Comparison of ENCODE assay signal across 17 mouse cellular contexts in genomic region chr2:10321093-10321492, GRCm38 (mm10). TPM values are rescaled to one million over a fixed set of nuclear protein-coding genes. Genes with fewer than 3 reads are reported as not detected.
A peak's percentile ranks its signal among the peaks of the same experiment; 100 is the strongest.
DNase-seq lines count a peak whose midpoint lies in the region; ATAC-seq and TF ChIP-seq lines count a peak whose summit lies in the region.
"Had no signal": no experiment of that assay in that cellular context is flagged by ENCODE, and none has a peak within 500 bp of the region (broad histone marks: within the 10 kb centered on the region; RNA-seq: fewer than 3 reads in every experiment).

No protein-coding gene starts in this region.

- 7% methylated on average over 6 of the region's 6 CpGs for WGBS in cerebellum, adult 2 months
- WGBS in intestine, embryonic 15.5 days, result 63% methylated on average over 6 of the region's 6 CpGs
- WGBS in intestine, embryonic 16.5 days, result 47% methylated on average over 6 of the region's 6 CpGs
- 82% methylated on average over 6 of the region's 6 CpGs for WGBS in midbrain, embryonic 11.5 days
- 85% methylated on average over 6 of the region's 6 CpGs for WGBS in midbrain, embryonic 13.5 days
- WGBS in neural tube, embryonic 14.5 days, result 41% methylated on average over 6 of the region's 6 CpGs

- H3K27me3 ChIP-seq in cerebellum, adult 2 months (ENCODE audit: control insufficient read depth, insufficient read depth, low read length), result no peaks in the 10 kb centered on the region
- no peaks in the 10 kb centered on the region for H3K27me3 ChIP-seq in intestine, embryonic 15.5 days (replicated peaks)
- no peaks in the 10 kb centered on the region for H3K27me3 ChIP-seq in intestine, embryonic 16.5 days (replicated peaks; ENCODE audit: control insufficient read depth, insufficient read depth, low read length)
- H3K27me3 ChIP-seq in midbrain, embryonic 11.5 days (ENCODE audit: control insufficient read depth, insufficient read depth, low read length), result no peaks in the 10 kb centered on the region
- no peaks in the 10 kb centered on the region for H3K27me3 ChIP-seq in midbrain, embryonic 13.5 days
- no peaks in the 10 kb centered on the region for H3K27me3 ChIP-seq in neural tube, embryonic 14.5 days (ENCODE audit: control insufficient read depth, insufficient read depth, low read length)
- H3K27me3 ChIP-seq: liver, embryonic 15.5 days had no signal

- H3K4me1 ChIP-seq in cerebellum, adult 2 months (ENCODE audit: control insufficient read depth, insufficient read depth, low read length), result no peaks in the 10 kb centered on the region
- H3K4me1 ChIP-seq in intestine, embryonic 15.5 days (replicated peaks), result no peaks in the 10 kb centered on the region
- H3K4me1 ChIP-seq in intestine, embryonic 16.5 days (ENCODE audit: control insufficient read depth, insufficient read depth, low read length), result no peaks in the 10 kb centered on the region
- no peaks in the 10 kb centered on the region for H3K4me1 ChIP-seq in midbrain, embryonic 11.5 days (ENCODE audit: control insufficient read depth, insufficient read depth, low read length)
- no peaks in the 10 kb centered on the region for H3K4me1 ChIP-seq in midbrain, embryonic 13.5 days (replicated peaks)
- H3K4me1 ChIP-seq in neural tube, embryonic 14.5 days (ENCODE audit: control insufficient read depth, insufficient read depth, low read length), result no peaks in the 10 kb centered on the region
- H3K4me1 ChIP-seq: embryonic facial prominence, embryonic 13.5 days; limb, embryonic 12.5 days; liver, embryonic 15.5 days had no signal

- H3K4me2 ChIP-seq in intestine, embryonic 15.5 days (replicated peaks), result no peak overlapping the region
- no peak overlapping the region for H3K4me2 ChIP-seq in intestine, embryonic 16.5 days (ENCODE audit: low read depth, low read length)
- no peak overlapping the region for H3K4me2 ChIP-seq in midbrain, embryonic 11.5 days
- H3K4me2 ChIP-seq in midbrain, embryonic 13.5 days (replicated peaks), result no peak overlapping the region
- H3K4me2 ChIP-seq in neural tube, embryonic 14.5 days (ENCODE audit: low read depth, low read length), result no peak overlapping the region
- H3K4me2 ChIP-seq: embryonic facial prominence, embryonic 13.5 days; limb, embryonic 12.5 days; liver, embryonic 15.5 days had no signal

- H3K9me3 ChIP-seq in intestine, embryonic 15.5 days, result no peaks in the 10 kb centered on the region
- no peaks in the 10 kb centered on the region for H3K9me3 ChIP-seq in intestine, embryonic 16.5 days (ENCODE audit: control insufficient read depth, low read length)
- no peaks in the 10 kb centered on the region for H3K9me3 ChIP-seq in midbrain, embryonic 11.5 days (ENCODE audit: control insufficient read depth, low read length)
- no peaks in the 10 kb centered on the region for H3K9me3 ChIP-seq in midbrain, embryonic 13.5 days
- H3K9me3 ChIP-seq in neural tube, embryonic 14.5 days (ENCODE audit: control insufficient read depth, low read length), result no peaks in the 10 kb centered on the region
- H3K9me3 ChIP-seq: embryonic facial prominence, embryonic 13.5 days; limb, embryonic 12.5 days; liver, embryonic 15.5 days had no signal

- H3K36me3 ChIP-seq in intestine, embryonic 15.5 days, result no peaks in the 10 kb centered on the region
- no peaks in the 10 kb centered on the region for H3K36me3 ChIP-seq in intestine, embryonic 16.5 days (ENCODE audit: control insufficient read depth, insufficient read depth, low read length)
- H3K36me3 ChIP-seq in midbrain, embryonic 11.5 days (ENCODE audit: control insufficient read depth, insufficient read depth, low read length), result no peaks in the 10 kb centered on the region
- no peaks in the 10 kb centered on the region for H3K36me3 ChIP-seq in midbrain, embryonic 13.5 days
- no peaks in the 10 kb centered on the region for H3K36me3 ChIP-seq in neural tube, embryonic 14.5 days (ENCODE audit: control insufficient read depth, insufficient read depth, low read length)
- H3K36me3 ChIP-seq: embryonic facial prominence, embryonic 13.5 days; limb, embryonic 12.5 days; liver, embryonic 15.5 days had no signal

- no peak overlapping the region for H3K9ac ChIP-seq in intestine, embryonic 15.5 days
- H3K9ac ChIP-seq in intestine, embryonic 16.5 days (ENCODE audit: low read depth, low read length), result no peak overlapping the region
- no peak overlapping the region for H3K9ac ChIP-seq in midbrain, embryonic 11.5 days (ENCODE audit: low read length)
- H3K9ac ChIP-seq in midbrain, embryonic 13.5 days (replicated peaks), result no peak overlapping the region
- H3K9ac ChIP-seq in neural tube, embryonic 14.5 days (replicated peaks; ENCODE audit: low read depth, low read length), result no peak overlapping the region
- H3K9ac ChIP-seq: embryonic facial prominence, embryonic 13.5 days; limb, embryonic 12.5 days; liver, embryonic 15.5 days had no signal

- no peak for TF ChIP-seq POLR2A in cerebellum, adult 2 months (IDR thresholded peaks at IDR 0.05; ENCODE audit: borderline replicate concordance, insufficient read depth, low read length)

- H3K4me3 ChIP-seq in cerebellum, adult 2 months (replicated peaks; ENCODE audit: insufficient read depth, low read depth, low read length), result no peak overlapping the region
- H3K4me3 ChIP-seq in intestine, embryonic 15.5 days (replicated peaks), result no peak overlapping the region
- H3K4me3 ChIP-seq in intestine, embryonic 16.5 days (ENCODE audit: low read length), result no peak overlapping the region
- no peak overlapping the region for H3K4me3 ChIP-seq in midbrain, embryonic 11.5 days (ENCODE audit: low read depth, low read length)
- no peak overlapping the region for H3K4me3 ChIP-seq in midbrain, embryonic 13.5 days (replicated peaks)
- H3K4me3 ChIP-seq in neural tube, embryonic 14.5 days (ENCODE audit: low read depth, low read length), result no peak overlapping the region
- H3K4me3 ChIP-seq: embryonic facial prominence, embryonic 13.5 days; left cerebral cortex, adult 2 months; limb, embryonic 12.5 days; liver, embryonic 15.5 days had no signal

- no peak for TF ChIP-seq CTCF in cerebellum, adult 2 months (IDR thresholded peaks at IDR 0.05; ENCODE audit: borderline replicate concordance, insufficient read depth, low read depth, low read length)

- peak; percentile 80 to 84 for DNase-seq in cerebellum, postnatal 10 days
- no peak for DNase-seq in cerebellum, adult 2 months
- peak; percentile 54 for DNase-seq in midbrain, embryonic 11.5 days (ENCODE audit: low spot score, missing footprints)
- DNase-seq in right cerebral cortex, postnatal 10 days (ENCODE audit: low spot score in 2 of 2), result no peak
- DNase-seq: adrenal gland, postnatal 25 days; cerebellum, adult 18-20 months; lung, postnatal 14 days; thymus, postnatal 14 days had no signal

- 0 out of 2 replicates have a peak, but pooled peaks have one; percentile 34 for ATAC-seq in intestine, embryonic 15.5 days
- ATAC-seq in intestine, embryonic 16.5 days, result no peak
- no peak for ATAC-seq in midbrain, embryonic 11.5 days (ENCODE audit: low FRiP score)
- ATAC-seq in midbrain, embryonic 13.5 days, result no peak
- ATAC-seq in neural tube, embryonic 14.5 days (ENCODE audit: low read depth), result peak; percentile 87
- ATAC-seq: forebrain, embryonic 16.5 days had no signal

- H3K27ac ChIP-seq in cerebellum, adult 2 months (ENCODE audit: insufficient read depth, low read length), result no peak overlapping the region
- H3K27ac ChIP-seq in intestine, embryonic 15.5 days, result no peak overlapping the region
- no peak overlapping the region for H3K27ac ChIP-seq in intestine, embryonic 16.5 days (ENCODE audit: low read length)
- H3K27ac ChIP-seq in midbrain, embryonic 11.5 days (ENCODE audit: low read depth, low read length), result no peak overlapping the region
- no peak overlapping the region for H3K27ac ChIP-seq in midbrain, embryonic 13.5 days
- H3K27ac ChIP-seq in neural tube, embryonic 14.5 days (ENCODE audit: low read depth, low read length), result no peak overlapping the region
- H3K27ac ChIP-seq: embryonic facial prominence, embryonic 13.5 days; left cerebral cortex, adult 2 months; limb, embryonic 12.5 days; liver, embryonic 15.5 days had no signal

RNA-seq across cellular contexts. Expression of gene Sfmbt2, which starts 49.2 kb away (rescaled TPM):
- 2.2 and 2.3 TPM in 2 replicates for polyA plus RNA-seq in cerebellum, adult 2 months (2012; rRNA removed)
- 1.2 and 1.3 TPM in 2 replicates for polyA plus RNA-seq in intestine, embryonic 15.5 days (2015; fragmentation: Nextera tagmentation; extraction: Ambion mirVana)
- polyA plus RNA-seq in intestine, embryonic 16.5 days (2015; fragmentation: Nextera tagmentation; extraction: Ambion mirVana), result 0.65 and 0.93 TPM in 2 replicates
- 1.8 and 1.9 TPM in 2 replicates for polyA plus RNA-seq in midbrain, embryonic 11.5 days (2014; fragmentation: Nextera tagmentation; extraction: Ambion mirVana)
- polyA plus RNA-seq in midbrain, embryonic 13.5 days (2015; fragmentation: Nextera tagmentation; extraction: Ambion mirVana), result 2.9 TPM in 2 replicates
- 5.7 and 9.1 TPM in 2 replicates for polyA plus RNA-seq in neural tube, embryonic 14.5 days (2014; fragmentation: Nextera tagmentation; extraction: Ambion mirVana)

Comparison
In these comparisons a context has a peak if more than half of its experiments do, and no peak if none do; other contexts are left out.
1. DNase-seq: peak in cerebellum, postnatal 10 days (2 of 2) and midbrain, embryonic 11.5 days (single experiment); none in cerebellum, adult 2 months (0 of 2) and right cerebral cortex, postnatal 10 days (0 of 2).
2. ATAC-seq: peak in intestine, embryonic 15.5 days (single experiment) and neural tube, embryonic 14.5 days (single experiment); none in intestine, embryonic 16.5 days (single experiment), midbrain, embryonic 11.5 days (single experiment) and midbrain, embryonic 13.5 days (single experiment).